In genomic region chr13:37826281-37826993, GRCm38 (mm10) we compare ENCODE assay signal across 8 mouse cellular contexts. TPM values are rescaled to one million over a fixed set of nuclear protein-coding genes. Genes with fewer than 3 reads are reported as not detected.
A peak's percentile ranks its signal among the peaks of the same experiment; 100 is the strongest.
DNase-seq lines count a peak whose midpoint lies in the region; ATAC-seq and TF ChIP-seq lines count a peak whose summit lies in the region.

No protein-coding gene starts in this region.

- peaks cover 22% of the 10 kb centered on the region for H3K27me3 ChIP-seq in forebrain, embryonic 11.5 days (ENCODE audit: control insufficient read depth, insufficient read depth, low read length)
- H3K27me3 ChIP-seq in heart, embryonic 16.5 days (ENCODE audit: control insufficient read depth, insufficient read depth, low read length): no peaks in the 10 kb centered on the region
- H3K27me3 ChIP-seq in lung, embryonic 16.5 days (ENCODE audit: control insufficient read depth, insufficient read depth, low read depth, low read length): no peaks in the 10 kb centered on the region

- H3K9me3 ChIP-seq in forebrain, embryonic 11.5 days (ENCODE audit: control insufficient read depth, low read length): no peaks in the 10 kb centered on the region
- H3K9me3 ChIP-seq in heart, embryonic 16.5 days (replicated peaks; ENCODE audit: control insufficient read depth, low read length): no peaks in the 10 kb centered on the region
- H3K9me3 ChIP-seq in lung, embryonic 16.5 days (ENCODE audit: control insufficient read depth, low read length): no peaks in the 10 kb centered on the region

- H3K4me2 ChIP-seq in forebrain, embryonic 11.5 days (ENCODE audit: low read depth, low read length, severe bottlenecking): peak overlapping the region; percentile 94
- H3K4me2 ChIP-seq in heart, embryonic 16.5 days (ENCODE audit: low read depth, low read length): peak overlapping the region; percentile 93
- peak overlapping the region; percentile 87 for H3K4me2 ChIP-seq in lung, embryonic 16.5 days (ENCODE audit: low read depth, low read length)

- ATAC-seq in forebrain, embryonic 11.5 days (replicated peaks; ENCODE audit: low FRiP score): peak; percentile 65
- ATAC-seq in heart, embryonic 16.5 days (replicated peaks; ENCODE audit: extremely low read depth, insufficient read depth, low FRiP score): peak; percentile 51
- peak; percentile 59 for ATAC-seq in lung, embryonic 16.5 days (ENCODE audit: low read depth)

- H3K9ac ChIP-seq in forebrain, embryonic 11.5 days (ENCODE audit: low read length): peak overlapping the region; percentile 71
- H3K9ac ChIP-seq in heart, embryonic 16.5 days (ENCODE audit: low read length): peak overlapping the region; percentile 94
- peak overlapping the region; percentile 93 for H3K9ac ChIP-seq in lung, embryonic 16.5 days (ENCODE audit: low read length)

- no peak for TF ChIP-seq POLR2A in bone marrow macrophage, adult 2 months (IDR thresholded peaks at IDR 0.05; ENCODE audit: borderline replicate concordance, low read depth, low read length)
- TF ChIP-seq POLR2A in olfactory bulb, adult 2 months (IDR thresholded peaks at IDR 0.05; ENCODE audit: insufficient read depth, low read depth, low read length): no peak

- peak; percentile 28 to 61 for DNase-seq in CD8-positive naive resting alpha-beta T cell, adult 2 months (ENCODE audit: low read depth in 2 of 2, low spot score in 2 of 2)
- peak; percentile 86 for DNase-seq in forebrain, embryonic 11.5 days (ENCODE audit: low spot score)
- peak; percentile 89 to 90 for DNase-seq in kidney, postnatal 36 days
- peak; percentile 58 for DNase-seq in thymus, postnatal 0 days (ENCODE audit: low spot score)

- TF ChIP-seq CTCF in bone marrow macrophage, adult 2 months (IDR thresholded peaks at IDR 0.05; ENCODE audit: low read depth, low read length): no peak
- TF ChIP-seq CTCF in olfactory bulb, adult 2 months (IDR thresholded peaks at IDR 0.05; ENCODE audit: insufficient read depth, low read depth, low read length): no peak

- peaks cover 20% of the 10 kb centered on the region for H3K4me1 ChIP-seq in bone marrow macrophage, adult 2 months (ENCODE audit: control insufficient read depth, insufficient read depth, low read length)
- H3K4me1 ChIP-seq in forebrain, embryonic 11.5 days (replicated peaks; ENCODE audit: control insufficient read depth, insufficient read depth, low read length): peaks cover 17% of the 10 kb centered on the region; the same call in 1 of the 2 replicates
- H3K4me1 ChIP-seq in heart, embryonic 16.5 days (ENCODE audit: control insufficient read depth, insufficient read depth, low read length): peaks cover 32% of the 10 kb centered on the region
- H3K4me1 ChIP-seq in lung, embryonic 16.5 days (replicated peaks; ENCODE audit: control insufficient read depth, insufficient read depth, low read length): peaks cover 33% of the 10 kb centered on the region
- H3K4me1 ChIP-seq in olfactory bulb, adult 2 months (ENCODE audit: control insufficient read depth, insufficient read depth, low read length): peaks cover 19% of the 10 kb centered on the region

- no peaks in the 10 kb centered on the region for H3K36me3 ChIP-seq in forebrain, embryonic 11.5 days (ENCODE audit: control insufficient read depth, insufficient read depth, low read length)
- no peaks in the 10 kb centered on the region for H3K36me3 ChIP-seq in heart, embryonic 16.5 days (ENCODE audit: control insufficient read depth, insufficient read depth)
- H3K36me3 ChIP-seq in lung, embryonic 16.5 days (ENCODE audit: control insufficient read depth, insufficient read depth, low read length): no peaks in the 10 kb centered on the region

- H3K4me3 ChIP-seq in bone marrow macrophage, adult 2 months (ENCODE audit: insufficient read depth, low read length): peak overlapping the region; percentile 87
- H3K4me3 ChIP-seq in forebrain, embryonic 11.5 days (ENCODE audit: low read depth, low read length): peak overlapping the region; percentile 73
- peak overlapping the region; percentile 92 for H3K4me3 ChIP-seq in heart, embryonic 16.5 days (ENCODE audit: low read length)
- H3K4me3 ChIP-seq in lung, embryonic 16.5 days (ENCODE audit: low read length): peak overlapping the region; percentile 95
- peak overlapping the region; percentile 66 for H3K4me3 ChIP-seq in olfactory bulb, adult 2 months (ENCODE audit: insufficient read depth, low read depth, low read length)

- peak overlapping the region; percentile 68 for H3K27ac ChIP-seq in bone marrow macrophage, adult 2 months (ENCODE audit: insufficient read depth, low read depth, low read length)
- peak overlapping the region; percentile 50 for H3K27ac ChIP-seq in forebrain, embryonic 11.5 days (ENCODE audit: low read depth, low read length)
- peak overlapping the region; percentile 97 for H3K27ac ChIP-seq in heart, embryonic 16.5 days (ENCODE audit: low read length)
- peak overlapping the region; percentile 97 for H3K27ac ChIP-seq in lung, embryonic 16.5 days (ENCODE audit: low read length)
- H3K27ac ChIP-seq in olfactory bulb, adult 2 months (ENCODE audit: insufficient read depth, low read depth, low read length): peak overlapping the region; percentile 20; the same call in 1 of the 2 replicates

- under 1% methylated on average over 54 of the region's 65 CpGs for WGBS in forebrain, embryonic 11.5 days
- under 1% methylated on average over 57 of the region's 65 CpGs for WGBS in heart, embryonic 16.5 days
- WGBS in lung, embryonic 16.5 days: under 1% methylated on average over 62 of the region's 65 CpGs
- WGBS in olfactory bulb, adult 2 months: under 1% methylated on average over 58 of the region's 65 CpGs

RNA-seq across cellular contexts. Expression of gene Rreb1, which starts 48.2 kb away (rescaled TPM):
- polyA plus RNA-seq in bone marrow macrophage, adult 2 months (2012; ENCODE audit: insufficient read depth, insufficient read length, missing spikeins): 49.3 and 57.2 TPM in 2 replicates
- 6.3 and 7.7 TPM in 2 replicates for polyA plus RNA-seq in forebrain, embryonic 11.5 days (2014; fragmentation: Nextera tagmentation; extraction: Ambion mirVana)
- 13.0 TPM in 2 replicates for polyA plus RNA-seq in heart, embryonic 16.5 days (2015; fragmentation: Nextera tagmentation; extraction: Ambion mirVana)
- 17.3 and 20.6 TPM in 2 replicates for polyA plus RNA-seq in lung, embryonic 16.5 days (2015; fragmentation: Nextera tagmentation; extraction: Ambion mirVana)
- 58.3 TPM in 1 of 2 replicates, not detected in the other for polyA plus RNA-seq in olfactory bulb, adult 2 months (2012; ENCODE audit: insufficient read depth, insufficient read length, low replicate concordance, missing spikeins)
- 8.5 and 9.6 TPM in 2 replicates for polyA plus RNA-seq in thymus, postnatal 0 days (2015; fragmentation: Nextera tagmentation; extraction: Ambion mirVana)

Comparison
In these comparisons a context has a peak if more than half of its experiments do, and no peak if none do; other contexts are left out.
1. Peak in every context shown above with its lines: DNase-seq, ATAC-seq, H3K4me3 ChIP-seq and H3K27ac ChIP-seq.
2. H3K27ac ChIP-seq: peak in every context shown above with its lines; median percentile 97 in heart, embryonic 16.5 days; 97 in lung, embryonic 16.5 days; 68 in bone marrow macrophage, adult 2 months; 50 in forebrain, embryonic 11.5 days; 20 in olfactory bulb, adult 2 months.